9 mouse cellular contexts compared by ENCODE assay signal in the genomic region with DNA sequence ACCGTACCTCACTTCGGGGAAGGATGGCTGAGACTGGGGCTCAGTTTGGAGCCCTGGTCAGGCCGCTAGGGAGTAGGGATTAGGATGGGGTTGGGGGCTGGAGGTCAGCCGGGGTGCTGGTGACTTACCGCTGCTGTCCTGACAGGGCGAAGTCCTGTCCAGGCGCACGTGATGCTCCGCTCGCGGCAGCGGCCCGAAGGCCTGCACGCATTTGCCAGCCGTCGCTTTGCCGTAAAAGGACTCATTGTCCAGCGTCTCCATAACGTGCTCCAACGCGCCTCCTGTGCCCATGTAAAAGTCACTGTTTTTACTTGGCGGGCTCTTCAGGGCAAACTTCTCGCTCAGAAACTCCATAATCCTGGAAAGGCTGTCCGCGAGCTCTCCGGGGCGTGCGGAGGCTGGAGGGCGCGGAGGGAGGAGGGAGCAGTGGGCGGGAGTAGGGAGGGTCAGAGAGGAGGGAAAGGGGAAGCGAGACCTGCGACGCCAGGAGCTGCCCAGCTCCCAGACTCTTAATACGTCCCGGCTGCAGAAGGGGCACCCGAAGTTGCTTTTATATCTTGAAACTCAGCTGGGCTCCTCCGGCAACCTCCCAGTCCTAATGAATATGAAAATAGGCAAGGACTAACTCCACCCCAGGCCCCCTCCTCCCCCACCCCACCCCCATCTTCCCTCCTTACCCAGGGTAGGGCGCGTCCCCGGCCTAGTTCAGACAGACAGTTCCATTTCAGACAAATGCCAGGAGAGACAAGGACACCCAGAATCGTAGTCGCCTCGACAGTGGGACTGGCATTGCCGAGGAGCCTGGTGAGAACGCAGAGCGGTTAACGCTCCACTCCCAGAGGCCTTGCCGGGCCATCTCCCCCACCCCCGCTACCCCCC. TPM values are rescaled to one million over a fixed set of nuclear protein-coding genes. Genes with fewer than 3 reads are reported as not detected.
DNase-seq lines count a peak whose midpoint lies in the region; ATAC-seq lines count a peak whose summit lies in the region.
"Had no signal": no experiment of that assay in that cellular context is flagged by ENCODE, and none has a peak within 500 bp of the region (broad histone marks: within the 10 kb centered on the region; RNA-seq: fewer than 3 reads in every experiment).

No protein-coding gene starts in this region.

- under 1% methylated on average over 49 of the region's 50 CpGs for WGBS in midbrain, embryonic 15.5 days

- H3K4me3 ChIP-seq in midbrain, embryonic 15.5 days, result peak overlapping the region; percentile 21
- H3K4me3 ChIP-seq: erythroblast, embryonic 14.5 days had no signal

- no peaks in the 10 kb centered on the region for H3K9me3 ChIP-seq in midbrain, embryonic 15.5 days

- peak overlapping the region; percentile 40 for H3K4me2 ChIP-seq in midbrain, embryonic 15.5 days

- peak; percentile 28 to 41 for DNase-seq in cerebellum, postnatal 10 days
- DNase-seq in cerebellum, adult 8-10 months, result no peak
- DNase-seq in embryo, embryonic 10.5 days (ENCODE audit: low spot score), result peak; percentile 80
- peak; percentile 9 to 10 for DNase-seq in heart, postnatal 14 days
- peak; percentile 30 to 56 for DNase-seq in kidney, postnatal 36 days
- no peak for DNase-seq in layer of hippocampus, adult 11-12 months (ENCODE audit: low spot score)

- H3K27me3 ChIP-seq in midbrain, embryonic 15.5 days (replicated peaks), result peaks cover 56% of the 10 kb centered on the region

- H3K36me3 ChIP-seq in midbrain, embryonic 15.5 days (replicated peaks), result no peaks in the 10 kb centered on the region

- no peak overlapping the region for H3K27ac ChIP-seq in midbrain, embryonic 15.5 days

- peaks cover 16% of the 10 kb centered on the region for H3K4me1 ChIP-seq in midbrain, embryonic 15.5 days

- peak; percentile 65 for ATAC-seq in midbrain, embryonic 15.5 days (replicated peaks)
- ATAC-seq in erythroblast, adult 5-6 weeks (replicated peaks; ENCODE audit: low FRiP score, poor library complexity, severe bottlenecking), result no peak

- intact Hi-C loops in heart, postnatal 14 days (cut with DNase I), result no loop called here

- H3K9ac ChIP-seq in midbrain, embryonic 15.5 days, result no peak overlapping the region

RNA-seq across cellular contexts. Expression of gene Alx1, which starts 1.5 kb away (rescaled TPM):
- total RNA-seq in heart, postnatal 14 days (2021), result not detected
- 0.14 and 0.57 TPM in 2 replicates for polyA plus RNA-seq in midbrain, embryonic 15.5 days (2015; fragmentation: Nextera tagmentation; extraction: Ambion mirVana)
- not detected in 2 replicates for total RNA-seq in erythroblast, adult 5-6 weeks (2015; ENCODE audit: low replicate concordance)
- total RNA-seq in erythroblast, adult 5-6 weeks (2017; ENCODE audit: low replicate concordance), result not detected in 2 replicates
- polyA plus RNA-seq: erythroblast, embryonic 14.5 days had no signal

Comparison
In these comparisons a context has a peak if more than half of its experiments do, and no peak if none do; other contexts are left out.
1. DNase-seq: peak in cerebellum, postnatal 10 days (2 of 2), embryo, embryonic 10.5 days (single experiment), heart, postnatal 14 days (2 of 2) and kidney, postnatal 36 days (2 of 2); none in cerebellum, adult 8-10 months (single experiment) and layer of hippocampus, adult 11-12 months (single experiment).